Mouse (Mus musculus) forebrain, embryonic 13.5 days (tissue): ENCODE measurements around the gene Aire. TPM values are rescaled to one million over a fixed set of nuclear protein-coding genes. Genes with fewer than 3 reads are reported as not detected.

Experiments used
- ATAC-seq: fragments of 200-750 bp; cut with Nextera tagmentation; 2 replicates; pipeline ENCODE4 v1.8.0; 2017
- H3K27ac ChIP-seq: fragments of 300-500 bp; sonication (generic); 2 replicates; pipeline ENCODE4 v1.5.1; 2015; ENCODE audit warnings: inconsistent platforms, mild to moderate bottlenecking, moderate library complexity
- H3K27me3 ChIP-seq: fragments of 300-500 bp; sonication (generic); 2 replicates; pipeline ENCODE4 v1.6.1; 2015; ENCODE audit warnings: mild to moderate bottlenecking, inconsistent platforms
- H3K36me3 ChIP-seq: fragments of 300-500 bp; sonication (generic); 2 replicates; pipeline ENCODE4 v1.6.1; 2015; ENCODE audit warnings: mild to moderate bottlenecking, inconsistent platforms; ENCODE audit not compliant: poor library complexity, severe bottlenecking
- H3K4me1 ChIP-seq: fragments of 300-500 bp; sonication (generic); 2 replicates; pipeline ENCODE4 v1.6.1; 2015; ENCODE audit warnings: inconsistent platforms
- H3K4me2 ChIP-seq: fragments of 300-500 bp; sonication (generic); 2 replicates; pipeline ENCODE4 v1.6.1; 2015; ENCODE audit warnings: inconsistent platforms, mild to moderate bottlenecking, moderate library complexity
- H3K4me3 ChIP-seq: fragments of 300-500 bp; sonication (generic); 2 replicates; pipeline ENCODE4 v1.5.1; 2015; ENCODE audit warnings: mild to moderate bottlenecking, inconsistent platforms
- H3K9ac ChIP-seq: fragments of 300-500 bp; sonication (generic); 2 replicates; pipeline ENCODE4 v1.6.1; 2015; ENCODE audit warnings: mild to moderate bottlenecking, inconsistent platforms
- H3K9me3 ChIP-seq: fragments of 300-500 bp; sonication (generic); replicated peaks from 2 replicates; pipeline ENCODE4 v1.6.1; 2016; ENCODE audit warnings: inconsistent platforms
- WGBS: fragments of 180-500 bp; shearing (Covaris S2); methylation state at CpG from one replicate; pipeline ENCODE4 v1.1.7; 2015; 5-methylcytosine and 5-hydroxymethylcytosine counted together
- polyA plus RNA-seq: library from polyadenylated mRNA; unstranded; fragments of >200 nt; fragmentation: Nextera tagmentation; extraction: Ambion mirVana; gene quantifications from 2 replicates; pipeline ENCODE4 v1.2.1, GENCODE M21; 2015

The Aire gene
- polyA plus RNA-seq, 1 experiment from 2014 or later, result not detected

- Histone ChIP-seq H3K9ac (no peak overlapping the region), H3K4me2 (no peak overlapping the region), H3K27ac (no peak overlapping the region), H3K4me3 (no peak overlapping the region), H3K4me1 (peaks cover 16% of the 10 kb centered on the region), H3K27me3 (no peaks in the 10 kb centered on the region), H3K36me3 (peaks cover 86% of the 10 kb centered on the region), H3K9me3 (no peaks in the 10 kb centered on the region)
- 87% methylated on average over 11 of the region's 11 CpGs for WGBS
- ATAC-seq, result no peak
Observed at GRCm38 (mm10) chr10:78001796-78002195, 41.6 kb downstream of the Aire start.

- H3K27ac ChIP-seq, result no peak overlapping the region
- 92% methylated on average over 5 of the region's 5 CpGs for WGBS
- H3K4me1 ChIP-seq, result 0 out of 2 replicates have a peak, but pooled peaks cover 3% of the 10 kb centered on the region
- no peak overlapping the region for H3K9ac ChIP-seq
- H3K4me3 ChIP-seq, result no peak overlapping the region
- H3K36me3 ChIP-seq, result peaks cover 92% of the 10 kb centered on the region
- no peaks in the 10 kb centered on the region for H3K9me3 ChIP-seq
- no peak for ATAC-seq
- no peak overlapping the region for H3K4me2 ChIP-seq
- no peaks in the 10 kb centered on the region for H3K27me3 ChIP-seq
Observed at GRCm38 (mm10) chr10:78000200-78000599, 43.2 kb downstream of the Aire start.

DNA sequence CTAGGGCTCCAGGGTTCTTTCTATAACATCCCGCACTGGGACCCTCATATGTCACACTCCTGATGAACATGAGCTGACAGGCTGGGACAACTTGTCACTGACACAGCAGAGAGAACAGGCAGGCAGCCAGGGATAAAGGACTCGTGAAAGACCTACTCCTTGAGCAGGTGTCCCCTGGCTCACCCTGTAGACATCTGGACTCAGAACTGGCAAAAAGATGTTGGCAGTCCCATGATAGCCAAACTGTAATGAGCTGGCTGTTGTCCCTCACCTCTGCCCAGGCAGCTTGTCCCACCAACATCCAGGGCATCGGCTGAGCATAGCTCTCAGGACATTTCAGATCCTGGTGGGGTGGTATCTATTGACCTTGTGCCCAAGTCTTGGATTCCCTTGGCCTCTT is 47.8 kb downstream of the Aire start:
- Histone ChIP-seq H3K4me1 (no peaks in the 10 kb centered on the region), H3K27ac (no peak overlapping the region), H3K4me2 (no peak overlapping the region), H3K27me3 (no peaks in the 10 kb centered on the region), H3K36me3 (peaks cover 98% of the 10 kb centered on the region), H3K9me3 (no peaks in the 10 kb centered on the region), H3K9ac (no peak overlapping the region), H3K4me3 (no peak overlapping the region)
- no peak for ATAC-seq
- WGBS, result 89% methylated on average over 3 of the region's 3 CpGs

GRCm38 (mm10) chr10:77985775-77986174 is 57.6 kb downstream of the Aire start:
- Histone ChIP-seq H3K4me2 (no peak overlapping the region), H3K4me1 (no peaks in the 10 kb centered on the region), H3K27ac (no peak overlapping the region), H3K36me3 (peaks cover 64% of the 10 kb centered on the region), H3K9me3 (no peaks in the 10 kb centered on the region), H3K27me3 (no peaks in the 10 kb centered on the region), H3K4me3 (no peak overlapping the region), H3K9ac (no peak overlapping the region)
- no peak for ATAC-seq
- 78% methylated on average over 5 of the region's 5 CpGs for WGBS

DNA sequence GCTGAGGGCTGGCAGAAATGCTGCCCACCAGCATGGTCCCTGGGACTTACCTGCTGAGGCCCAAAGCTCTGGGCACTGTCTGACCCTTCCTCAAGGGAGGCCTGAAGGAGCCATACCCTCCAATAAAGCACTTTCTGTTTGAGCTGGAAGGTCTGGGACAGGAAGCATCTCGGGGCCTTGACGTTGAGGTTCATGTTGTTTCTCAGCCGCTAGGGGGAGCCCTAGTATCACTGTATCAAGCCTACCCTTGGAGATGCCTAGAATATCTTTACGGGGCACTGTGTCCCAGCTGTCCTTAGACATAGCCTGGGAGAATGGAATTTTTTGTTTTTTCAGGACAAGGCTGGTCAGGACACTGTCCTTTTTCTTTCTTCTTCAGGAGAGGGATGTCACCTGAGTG is 58.8 kb downstream of the Aire start:
- Histone ChIP-seq H3K9me3 (no peaks in the 10 kb centered on the region), H3K9ac (no peak overlapping the region), H3K27ac (no peak overlapping the region), H3K4me2 (no peak overlapping the region), H3K4me3 (no peak overlapping the region), H3K36me3 (peaks cover 57% of the 10 kb centered on the region), H3K4me1 (no peaks in the 10 kb centered on the region), H3K27me3 (no peaks in the 10 kb centered on the region)
- ATAC-seq, result peak; percentile 64
- WGBS, result 0% methylated on average over 4 of the region's 4 CpGs

Other genes with a start within 250 kb of the Aire start
- not detected in 2 replicates for gene Gm9639, start 248.5 kb downstream of the Aire start, polyA plus RNA-seq
- not detected in 2 replicates for gene Gm19668, start 244.5 kb downstream of the Aire start, polyA plus RNA-seq
- not detected in 2 replicates for gene Gm9507, start 231.8 kb downstream of the Aire start, polyA plus RNA-seq
- gene Gm2696, start 228.9 kb downstream of the Aire start, polyA plus RNA-seq, result not detected in 2 replicates
- not detected in 2 replicates for gene Krtap10-4, start 216.5 kb downstream of the Aire start, polyA plus RNA-seq
- not detected in 2 replicates for gene Krtap10-10, start 207.7 kb downstream of the Aire start, polyA plus RNA-seq
- gene Gm36176, start 196.8 kb downstream of the Aire start, polyA plus RNA-seq, result not detected in 2 replicates
- gene Gm10318, start 190.8 kb downstream of the Aire start, polyA plus RNA-seq, result not detected in 2 replicates
- not detected in 2 replicates for gene Gm3285, start 181.6 kb downstream of the Aire start, polyA plus RNA-seq
- gene Lrrc3, start 141.1 kb downstream of the Aire start, polyA plus RNA-seq, result 4.7 and 6.8 TPM in 2 replicates
- gene Trpm2, start 73.0 kb downstream of the Aire start, polyA plus RNA-seq, result 1.4 and 1.6 TPM in 2 replicates
- gene 1810043G02Rik, start 65.1 kb downstream of the Aire start, polyA plus RNA-seq, result 26.7 and 36.1 TPM in 2 replicates
- 98.0 and 114 TPM in 2 replicates for gene Pfkl, start 33.5 kb downstream of the Aire start, polyA plus RNA-seq
- gene Dnmt3l, start 1.7 kb downstream of the Aire start, polyA plus RNA-seq, result not detected in 2 replicates
- gene Icosl, start 25.7 kb upstream of the Aire start, polyA plus RNA-seq, result 0.80 and 0.84 TPM in 2 replicates
- gene D10Jhu81e, start 126.2 kb upstream of the Aire start, polyA plus RNA-seq, result 18.9 and 22.4 TPM in 2 replicates
- gene Pwp2, start 141.5 kb upstream of the Aire start, polyA plus RNA-seq, result 19.1 and 23.0 TPM in 2 replicates
- 16.8 and 18.9 TPM in 2 replicates for gene Trappc10, start 201.0 kb upstream of the Aire start, polyA plus RNA-seq